Mouse (Mus musculus) 3T3-L1 (cell line): ENCODE results near the gene Akt3.

Experiments
- DNase-seq: peaks from one replicate; pipeline ENCODE4 v3.0.0-alpha.2; 2015; ENCODE audit warnings: low read depth, low spot score

Akt3 gene

DNA sequence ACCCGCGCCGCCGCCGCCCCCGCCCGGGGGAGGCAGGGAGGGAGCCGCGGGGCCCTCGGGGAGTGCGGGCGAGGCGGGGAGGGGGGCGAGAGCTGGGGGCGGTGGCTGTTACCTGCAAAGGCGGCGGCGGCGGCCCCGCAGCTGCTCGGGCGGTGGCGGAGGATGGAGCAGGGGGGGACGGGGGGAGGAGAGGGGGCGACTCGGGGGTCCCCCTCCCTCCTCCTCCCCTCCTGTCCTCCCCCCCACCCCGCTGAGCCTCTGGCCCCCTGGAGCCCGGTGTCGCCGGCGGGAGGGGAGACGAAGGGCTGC is at the start of gene Akt3:
Gene Akt3, minus strand, starts transcription at position 170 of the 309 bp plus-strand sequence.
- no peak for DNase-seq

DNA sequence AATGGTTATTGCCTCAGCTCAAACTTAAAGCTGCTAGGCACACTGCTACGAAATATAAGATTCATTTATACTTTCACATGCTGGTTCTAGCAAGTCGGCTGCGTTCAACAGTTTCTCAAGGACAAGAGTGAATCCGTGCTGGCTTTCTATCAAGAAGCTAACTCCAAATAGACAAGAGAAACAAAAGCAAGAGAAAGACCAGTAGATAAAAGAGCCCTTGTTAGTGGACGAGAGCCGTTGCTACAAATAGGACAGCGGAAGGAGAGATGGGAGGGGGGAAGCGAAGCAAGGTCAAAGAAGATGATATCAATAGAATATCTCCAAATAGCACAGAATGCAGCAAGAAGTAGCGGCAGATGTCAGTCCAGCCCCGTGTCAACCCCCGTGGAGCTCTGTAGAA is 49.5 kb upstream of the Akt3 start:
- DNase-seq: no peak

- DNase-seq: no peak
Observed at GRCm38 (mm10) chr1:177298231-177298630, 40.2 kb upstream of the Akt3 start.

- no peak for DNase-seq
Observed at GRCm38 (mm10) chr1:177286764-177287163, 28.8 kb upstream of the Akt3 start.

- no peak for DNase-seq
Observed at GRCm38 (mm10) chr1:177281925-177282324, 23.9 kb upstream of the Akt3 start.

- no peak for DNase-seq
Observed at GRCm38 (mm10) chr1:177277361-177277760, 19.4 kb upstream of the Akt3 start.

- DNase-seq: no peak
Observed at GRCm38 (mm10) chr1:177267645-177268044, 9.6 kb upstream of the Akt3 start.

GRCm38 (mm10) chr1:177262926-177263325 is 4.9 kb upstream of the Akt3 start:
- DNase-seq: no peak

DNA sequence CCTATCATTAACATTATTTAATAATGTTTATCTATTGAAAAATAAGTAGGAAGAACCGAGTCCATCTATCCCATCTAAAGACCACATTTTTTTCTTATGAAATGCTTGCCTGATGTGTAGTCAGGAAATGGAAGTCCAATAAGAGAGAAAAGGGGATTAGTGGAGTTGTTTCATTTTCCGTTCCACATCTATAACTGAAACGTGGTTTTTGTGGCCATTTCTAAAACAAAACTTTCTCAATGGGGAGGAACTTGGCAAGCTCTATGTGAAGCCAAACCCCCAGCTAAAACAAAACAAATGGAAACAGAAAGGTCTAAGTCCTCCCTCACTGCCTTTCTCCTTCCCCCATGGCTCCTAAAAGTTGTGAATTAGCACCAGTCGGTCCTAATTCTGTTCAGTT is 2.8 kb upstream of the Akt3 start:
- peak; percentile 57 for DNase-seq

GRCm38 (mm10) chr1:177259038-177259600 is 1.1 kb upstream of the Akt3 start:
- peak; percentile 21 for DNase-seq

DNA sequence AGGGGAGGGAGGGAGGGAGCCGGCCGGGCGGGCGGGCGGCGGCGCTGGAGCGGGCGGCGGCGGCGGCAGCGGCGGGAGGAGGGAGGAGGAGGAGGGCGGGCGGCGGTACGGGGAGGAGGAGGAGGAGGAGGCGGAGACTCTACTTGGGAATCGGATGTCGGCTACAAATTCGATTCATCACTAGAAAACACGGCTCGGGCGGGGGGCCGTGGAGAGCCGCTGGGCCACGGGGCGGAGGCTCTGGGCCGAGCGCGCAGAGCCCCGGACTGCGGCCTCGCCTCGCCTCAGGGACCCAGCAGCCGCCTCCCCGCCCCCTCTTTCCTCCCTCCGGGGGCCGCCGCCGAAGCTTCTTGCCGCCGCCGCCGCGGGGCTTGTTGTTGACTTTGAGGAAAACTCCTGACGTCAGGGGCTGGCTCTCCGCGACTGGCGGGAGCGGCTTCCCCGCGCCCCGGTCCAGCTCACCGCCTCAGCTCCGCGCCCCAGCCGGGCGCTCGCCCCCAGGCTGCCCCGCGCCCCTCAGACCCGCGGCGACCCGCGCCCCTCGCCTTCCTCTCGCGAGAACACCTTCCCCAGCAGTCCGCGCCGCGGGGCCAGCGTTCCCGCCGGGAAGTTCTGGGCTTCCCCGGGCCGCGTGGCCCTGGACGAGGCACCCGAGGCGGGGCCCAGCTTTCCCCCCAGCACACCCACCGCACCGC is 487 bp upstream of the Akt3 start:
- peak; percentile 74 for DNase-seq

- peak; percentile 79 for DNase-seq
Observed at GRCm38 (mm10) chr1:177257178-177258033, 597 bp downstream of the Akt3 start.

- DNase-seq: peak; percentile 57
Observed at GRCm38 (mm10) chr1:177248638-177249037, 9.4 kb downstream of the Akt3 start.

DNA sequence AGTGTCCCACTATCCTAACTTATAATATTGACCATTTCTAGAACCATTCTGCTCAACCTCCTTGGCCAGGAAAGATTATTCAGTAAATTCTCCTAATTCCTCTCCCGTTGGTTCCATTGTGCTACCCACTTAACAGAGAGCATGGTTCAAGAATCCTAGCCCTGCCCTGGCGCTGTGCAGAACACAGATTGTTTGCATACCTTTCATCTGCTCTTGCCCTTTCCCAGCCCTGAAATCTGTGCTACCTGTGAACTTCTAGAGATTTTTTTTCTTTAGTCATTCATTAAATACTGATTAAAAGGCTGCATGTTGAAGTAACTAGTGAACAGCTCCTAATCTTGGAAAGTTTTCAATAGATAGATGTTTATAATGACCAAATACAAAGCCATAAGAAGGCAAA is 19.6 kb downstream of the Akt3 start:
- no peak for DNase-seq

- no peak for DNase-seq
Observed at GRCm38 (mm10) chr1:177236695-177237094, 21.3 kb downstream of the Akt3 start.

GRCm38 (mm10) chr1:177236249-177236648 is 21.8 kb downstream of the Akt3 start:
- DNase-seq: no peak

- no peak for DNase-seq
Observed at GRCm38 (mm10) chr1:177234462-177234861, 23.5 kb downstream of the Akt3 start.

- DNase-seq: no peak
Observed at GRCm38 (mm10) chr1:177231122-177231521, 26.9 kb downstream of the Akt3 start.

DNA sequence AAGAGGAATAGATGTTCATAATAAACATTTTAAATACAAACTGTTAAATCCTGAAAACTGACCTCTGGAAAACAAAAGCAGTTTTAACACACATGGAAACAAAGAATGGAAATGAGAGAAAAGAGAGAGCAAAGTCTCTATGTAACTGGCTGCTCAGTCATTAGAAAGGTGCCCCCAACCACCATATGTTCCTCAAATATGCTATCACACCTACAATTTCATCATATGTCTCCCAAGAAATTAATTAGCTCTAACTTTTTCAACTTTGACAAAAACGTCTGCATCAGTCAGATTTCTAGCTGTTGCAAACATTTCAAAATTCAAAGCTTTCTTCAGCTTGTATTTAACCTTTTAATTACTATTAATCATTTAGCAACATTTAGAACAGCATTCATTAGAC is 59.0 kb downstream of the Akt3 start:
- no peak for DNase-seq

GRCm38 (mm10) chr1:177195224-177195623 is 62.8 kb downstream of the Akt3 start:
- DNase-seq: peak; percentile 39

DNA sequence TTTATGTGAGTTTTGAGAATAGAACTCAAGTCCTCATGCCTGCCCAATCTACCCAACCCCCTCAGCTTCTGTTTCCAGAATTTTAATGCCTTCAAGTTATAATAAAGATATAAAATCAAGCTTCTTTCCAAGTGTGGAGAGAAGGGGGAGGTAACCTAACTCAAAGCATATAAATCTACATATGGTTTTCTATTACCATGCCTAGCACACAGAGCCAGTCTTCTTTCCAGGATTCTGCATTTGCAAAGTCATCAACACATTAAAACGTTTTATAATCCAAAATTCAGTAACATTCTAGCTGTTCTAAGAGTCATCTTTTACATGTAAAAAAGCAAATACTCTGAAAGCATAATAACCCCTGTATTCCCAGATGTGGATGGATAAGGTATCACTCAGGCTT is 63.7 kb downstream of the Akt3 start:
- no peak for DNase-seq

DNA sequence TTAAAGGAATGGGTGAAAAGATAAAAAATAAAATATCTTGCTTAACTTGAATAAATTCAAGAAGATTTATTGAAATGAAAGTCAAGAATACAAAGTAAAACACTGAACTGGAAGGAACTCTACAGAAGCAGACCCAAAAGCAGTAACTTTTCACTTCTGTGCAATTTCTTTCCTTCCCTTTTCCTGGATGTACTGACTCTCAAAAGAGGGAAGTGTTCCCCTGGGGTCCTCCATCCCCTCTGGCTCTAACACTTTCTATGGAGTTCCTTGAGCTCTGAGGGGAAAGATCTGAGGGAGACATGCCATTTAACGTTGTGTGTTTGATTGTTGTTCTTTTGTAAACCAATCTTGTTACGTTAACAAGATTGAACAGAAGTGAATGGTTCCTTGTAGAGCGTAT is 66.4 kb downstream of the Akt3 start:
- no peak for DNase-seq

GRCm38 (mm10) chr1:177190358-177190757 is 67.6 kb downstream of the Akt3 start:
- no peak for DNase-seq
